Mouse (Mus musculus) heart, adult 2 months (tissue): Measurements from ENCODE around the gene Supt6.

Experiments
- CTCF ChIP-seq: fragments of 200-600 bp; IDR thresholded peaks from 2 replicates; pipeline ENCODE4 v1.8.1; 2022; ENCODE audit warnings: antibody characterized with exemption, mild to moderate bottlenecking, moderate library complexity
- POLR2A ChIP-seq: fragments of 200-500 bp; IDR thresholded peaks from 2 replicates; pipeline ENCODE4 v1.6.1; 2011; ENCODE audit warnings: mild to moderate bottlenecking, low read depth, low read length, control low read depth; ENCODE audit not compliant: insufficient read depth

DNA sequence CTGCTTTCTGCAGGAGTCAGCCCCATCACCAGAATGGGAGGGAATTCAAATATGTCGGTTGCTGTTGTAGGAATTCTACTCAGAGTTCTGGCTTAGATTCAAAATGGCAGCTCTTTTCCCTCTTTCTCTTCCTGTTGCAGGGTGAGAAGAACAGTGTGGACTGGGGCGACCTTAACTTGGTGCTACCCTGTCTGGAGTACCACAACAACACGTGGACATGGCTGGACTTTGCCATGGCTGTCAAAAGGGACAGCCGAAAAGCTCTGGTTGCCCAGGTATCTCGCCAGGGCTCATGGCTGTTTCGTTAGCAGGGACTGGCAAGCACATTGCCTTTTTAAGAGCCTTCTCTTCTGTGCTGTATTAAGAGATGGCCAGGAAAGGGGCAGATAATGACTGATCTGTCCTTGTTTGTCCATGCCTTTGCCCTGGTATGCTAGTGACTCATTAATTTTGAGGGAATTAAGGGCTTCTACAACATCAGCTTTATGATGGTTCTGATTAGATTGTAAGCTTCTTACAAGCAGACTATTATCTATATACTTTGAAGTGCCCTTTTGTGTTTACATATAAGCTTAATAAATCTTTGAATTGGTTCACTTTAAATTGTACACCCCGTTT lies 43.5 kb upstream of the Supt6 start:
- no peak for TF ChIP-seq CTCF
- no peak for TF ChIP-seq POLR2A
